Mouse (Mus musculus) gastrocnemius, postnatal 25 days (tissue): ENCODE data around the gene Cyth4. TPM values are rescaled to one million over a fixed set of nuclear protein-coding genes. Genes with fewer than 3 reads are reported as not detected.
A peak's percentile ranks its signal among the peaks of the same experiment; 100 is the strongest.

ENCODE experiments used
- DNase-seq: peaks from one replicate; pipeline ENCODE4 v3.0.0; 2022
- long read RNA-seq, 2 experiments: library from polyadenylated mRNA; stranded (forward); transcript quantifications; one replicate each; pipeline ENCODE4 v2.0.0; 2021
- total RNA-seq, 2 experiments: library from RNA; stranded (reverse); gene quantifications; 1 replicate in 1 of 2; 2 replicates in 1 of 2; pipeline ENCODE4 v1.2.3; 2021

Cyth4 gene
- 1 to 10 TPM; 2.4 to 2.8 TPM for total RNA-seq
- long read RNA-seq, experiment 1, partial matches to known transcripts: 0 of 1 reads
- long read RNA-seq, experiment 1, other reads (novel, unspliced or antisense): 1 of 1 reads
- long read RNA-seq, experiment 2, partial matches to known transcripts: 0 of 1 reads
- long read RNA-seq, experiment 2, other reads (novel, unspliced or antisense): 0 of 1 reads

DNA sequence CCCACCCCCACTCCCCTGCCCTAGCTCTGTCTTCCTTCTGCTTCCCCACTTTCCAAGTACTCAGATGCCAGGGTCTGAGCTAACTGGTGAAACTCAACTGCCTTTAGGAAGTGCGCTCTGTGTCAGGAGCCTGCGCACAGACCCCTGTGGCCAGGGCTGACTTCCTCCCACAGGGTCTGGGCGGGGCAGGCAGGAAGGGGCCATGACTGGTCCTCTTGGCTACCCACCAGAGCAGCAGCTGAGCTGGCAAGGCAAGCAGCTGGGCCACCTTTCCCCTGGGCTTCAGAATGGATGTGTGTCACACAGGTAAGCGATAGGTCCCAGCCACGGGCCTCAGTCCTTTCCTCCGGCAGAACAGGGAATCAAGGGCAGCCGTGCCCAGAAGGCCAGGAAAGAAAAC is at the start of gene Cyth4:
Gene Cyth4, plus strand, starts transcription at position 134 of the 400 bp plus-strand sequence.
- peak; percentile 47 for DNase-seq

DNA sequence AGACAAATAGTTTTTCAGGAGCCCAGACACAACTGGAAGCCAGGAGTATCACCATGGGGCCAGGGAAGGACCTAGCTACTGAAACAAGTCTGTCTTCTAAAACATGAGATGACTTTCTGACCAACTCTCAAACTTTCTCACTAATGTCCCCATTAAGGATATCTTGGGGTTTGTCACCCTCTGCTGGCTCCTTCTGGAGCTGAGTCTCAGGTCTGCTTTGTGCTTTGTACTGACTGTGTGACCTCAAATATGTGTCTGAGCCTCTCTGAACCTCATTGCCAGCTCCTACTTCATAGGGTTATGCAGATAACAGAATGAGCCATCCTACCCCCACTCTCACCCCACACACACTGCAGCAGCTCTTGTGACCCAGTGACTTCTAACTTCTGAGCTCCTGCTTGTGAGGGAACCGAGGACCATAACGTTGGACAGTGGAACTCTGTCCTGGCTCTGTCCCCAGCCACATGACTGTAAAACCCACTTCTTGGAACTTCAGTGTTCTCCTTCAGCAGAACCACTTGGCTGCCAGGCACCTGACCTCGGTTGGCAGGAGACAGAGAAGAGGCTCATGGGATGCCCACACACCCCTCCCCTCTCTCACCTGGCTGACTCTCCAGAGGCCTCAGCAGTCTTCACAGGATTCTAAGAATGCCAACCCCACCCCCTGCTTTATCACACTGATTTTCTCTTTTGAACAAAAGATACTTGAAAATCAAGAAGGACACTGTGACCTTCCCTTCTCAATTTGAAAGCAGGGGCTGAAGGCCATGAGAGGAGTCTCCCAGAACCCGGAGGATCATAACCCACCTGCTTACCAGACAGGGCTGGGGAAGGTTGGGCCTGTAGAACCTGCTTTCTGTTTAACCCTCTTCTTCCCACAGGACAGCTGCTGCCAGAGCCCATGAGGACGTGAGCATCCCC is 49.2 kb upstream of the Cyth4 start:
- no peak for DNase-seq

DNA sequence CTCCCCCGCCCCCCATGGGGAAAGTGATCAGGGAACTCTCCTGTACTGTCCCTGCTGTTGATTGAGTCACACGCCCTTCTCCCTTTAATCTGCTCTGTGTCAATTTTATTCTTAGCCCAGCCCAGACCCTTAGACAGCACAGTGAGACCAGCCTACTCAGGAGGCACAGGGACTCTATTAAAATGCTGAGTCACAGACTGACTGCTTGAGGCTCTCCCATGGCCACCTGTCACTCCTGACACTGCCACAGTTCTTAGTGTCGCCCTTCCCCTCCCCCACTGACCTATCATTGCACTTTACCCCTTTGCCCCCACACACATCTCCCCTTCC is 48.5 kb upstream of the Cyth4 start:
- no peak for DNase-seq

DNA sequence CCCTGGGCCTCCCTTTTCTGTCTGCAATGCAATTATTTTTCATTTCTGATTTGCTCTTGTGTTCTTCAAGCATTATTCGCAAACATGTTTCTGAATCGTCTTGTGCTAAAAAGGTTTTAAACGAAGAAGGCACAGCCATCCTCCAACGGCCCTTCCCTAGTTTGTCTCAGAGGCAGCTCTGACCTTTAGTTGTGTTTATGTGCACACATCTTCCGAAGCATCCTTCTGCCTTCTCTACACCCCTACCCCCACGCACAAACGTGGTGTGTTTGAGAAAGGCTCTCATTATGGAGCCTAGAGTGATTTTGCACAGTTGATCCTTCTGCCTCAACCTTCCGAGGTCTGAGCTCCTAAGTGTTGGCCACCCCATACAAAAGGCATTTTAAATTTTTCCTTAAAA is 48.1 kb upstream of the Cyth4 start:
- DNase-seq: no peak

DNA sequence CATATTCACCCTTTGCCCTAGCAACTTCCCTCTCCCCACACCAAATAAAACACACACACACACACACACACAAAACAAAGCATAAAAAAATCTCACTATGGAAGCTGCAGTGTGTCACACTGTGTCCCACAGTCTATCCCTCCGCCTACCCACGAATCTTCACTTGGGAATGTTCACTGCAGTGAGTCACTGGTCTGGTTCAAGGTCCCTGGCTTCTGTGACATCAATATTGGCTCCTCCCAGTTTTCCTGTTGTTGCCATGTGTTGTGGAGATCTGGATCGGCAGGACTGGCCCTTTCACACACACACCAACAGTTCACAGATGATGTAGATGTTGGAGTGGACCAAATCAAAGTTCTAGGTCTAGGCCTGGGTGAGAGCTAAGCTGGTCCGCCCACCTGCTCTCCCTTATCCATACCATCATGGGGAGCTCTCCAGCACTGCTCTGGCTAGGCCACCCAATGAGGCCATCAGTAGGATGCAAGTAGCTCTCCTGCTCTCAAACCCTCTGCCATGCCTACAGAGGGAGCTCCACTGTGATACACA is 47.6 kb upstream of the Cyth4 start:
- no peak for DNase-seq

DNA sequence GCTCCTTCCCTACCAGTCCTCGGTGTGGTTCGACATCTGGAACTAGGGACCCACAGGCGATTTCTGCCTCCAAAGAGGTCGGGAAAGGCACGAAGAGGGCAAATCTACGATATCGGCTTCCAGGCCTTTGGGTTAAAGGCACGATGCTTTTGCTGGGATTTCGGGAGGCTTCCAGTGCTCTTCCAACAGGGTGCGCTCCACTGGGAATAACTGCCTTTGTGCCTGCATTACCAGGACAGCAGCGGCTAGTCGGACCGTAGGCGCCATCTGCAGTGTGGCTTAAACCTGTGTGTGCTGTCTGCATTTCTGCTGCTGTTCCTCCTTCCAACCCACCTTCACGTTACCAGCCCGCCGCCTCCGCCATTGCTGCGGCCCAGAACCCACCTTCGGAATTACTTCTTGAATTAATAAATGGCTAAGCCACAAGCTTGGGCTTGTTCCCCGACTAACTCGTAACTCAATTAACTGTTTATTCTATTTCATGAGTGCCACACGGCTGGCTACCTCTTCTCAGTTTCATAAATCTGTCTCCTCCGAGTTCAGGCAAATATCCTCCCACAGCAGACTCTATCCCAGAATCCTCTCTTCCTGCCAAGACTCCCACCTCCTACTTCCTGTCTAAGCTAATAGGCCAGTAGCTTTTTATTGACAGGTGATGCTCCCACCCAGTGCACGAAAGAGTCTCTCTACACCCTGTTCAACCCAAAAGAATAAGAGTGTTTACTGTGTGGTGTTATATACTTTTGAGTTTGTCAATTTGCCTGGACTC is 42.1 kb upstream of the Cyth4 start:
- no peak for DNase-seq

DNA sequence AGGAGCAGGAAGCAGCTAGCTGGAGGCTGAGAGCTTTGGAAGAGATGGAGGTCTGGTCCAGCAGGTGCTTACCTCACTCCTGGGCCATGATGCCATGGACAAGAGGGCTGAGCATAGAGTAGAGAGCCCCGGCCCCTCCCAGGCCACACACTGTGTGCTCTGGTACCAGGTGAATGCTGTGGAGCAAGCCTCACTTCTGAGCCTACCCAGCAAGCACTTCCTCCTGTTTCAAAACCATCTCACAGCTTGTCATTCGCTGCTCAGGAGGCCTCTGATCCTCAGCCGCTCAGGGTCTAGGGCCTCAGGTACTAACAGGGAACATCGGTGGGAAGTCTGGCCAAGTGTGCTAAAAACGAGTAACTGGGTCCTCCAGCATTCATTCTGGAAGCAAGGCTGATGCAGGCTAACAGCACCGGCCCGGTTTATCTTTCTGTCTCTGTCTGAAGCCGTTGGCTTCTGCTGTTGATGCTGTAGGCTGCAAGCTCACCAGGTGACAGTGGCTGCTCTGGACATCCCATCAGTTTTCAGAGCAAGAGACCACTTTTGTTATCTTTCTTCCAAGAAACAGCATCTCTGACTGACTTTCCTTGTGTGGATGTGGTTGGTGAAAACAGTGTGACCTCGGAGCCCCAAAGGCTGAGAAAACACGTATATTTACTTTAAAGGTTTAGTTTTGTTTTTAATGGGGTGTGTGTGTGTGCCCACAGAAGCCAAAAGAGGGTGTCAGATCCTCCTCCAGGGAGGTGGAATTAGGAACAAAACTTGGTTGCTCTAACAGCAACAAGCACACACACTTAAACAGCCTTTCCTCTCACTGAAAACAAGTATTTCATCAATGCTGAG is 38.9 kb upstream of the Cyth4 start:
- DNase-seq: no peak

DNA sequence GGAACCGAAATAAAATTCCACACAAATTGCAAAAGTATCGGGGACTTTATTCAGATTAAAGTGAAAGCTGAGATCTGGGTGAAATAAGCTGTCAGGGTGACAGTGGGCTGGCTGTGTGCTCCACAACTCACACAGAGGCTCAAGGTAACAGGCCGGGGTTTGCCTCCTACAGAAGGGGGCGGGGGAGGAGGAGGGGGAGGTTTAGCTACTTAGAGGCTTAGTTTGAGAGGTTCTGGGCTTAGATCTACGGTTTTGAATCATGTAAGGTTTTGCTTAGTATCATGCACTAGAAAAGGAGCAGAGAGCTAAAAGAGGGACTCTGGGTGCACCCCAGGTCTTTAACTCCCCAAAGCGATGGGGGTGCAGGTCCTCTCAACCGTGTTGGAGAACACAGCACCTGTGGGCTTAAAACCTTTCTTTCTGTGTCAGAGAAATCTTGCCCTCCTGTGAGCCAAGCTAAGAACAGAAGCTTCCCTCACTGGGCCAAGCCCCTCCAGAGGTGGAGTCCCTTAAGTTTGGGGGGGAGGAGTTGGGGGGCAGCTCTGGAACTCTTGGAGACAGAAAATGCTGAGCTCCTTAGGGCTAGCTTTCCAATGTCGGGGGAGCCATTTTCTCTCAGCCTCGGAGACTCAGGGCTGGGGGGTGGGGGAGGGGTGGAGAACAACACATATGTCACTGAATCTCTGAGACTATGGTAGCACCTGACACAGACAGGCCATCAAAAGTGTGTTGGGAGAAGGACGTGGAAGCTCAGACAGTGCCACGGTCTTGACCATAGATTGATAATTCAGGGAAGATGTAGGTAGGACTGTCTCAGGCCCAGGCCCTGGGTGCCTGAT is 37.5 kb upstream of the Cyth4 start:
- no peak for DNase-seq

DNA sequence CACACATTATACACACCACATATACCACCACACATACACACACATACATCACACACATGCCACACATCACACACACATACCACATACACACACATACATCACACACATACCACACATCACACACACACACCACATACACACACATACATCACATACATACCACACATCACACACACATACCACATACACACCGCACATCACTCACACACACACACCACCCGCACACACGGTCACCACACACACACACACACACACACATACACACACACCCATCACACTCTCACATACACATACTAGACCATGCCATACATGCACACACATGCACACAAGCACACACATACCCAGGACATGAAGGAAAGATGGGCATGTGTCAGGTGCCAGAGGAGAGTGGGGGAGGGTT is 33.5 kb upstream of the Cyth4 start:
- no peak for DNase-seq

DNA sequence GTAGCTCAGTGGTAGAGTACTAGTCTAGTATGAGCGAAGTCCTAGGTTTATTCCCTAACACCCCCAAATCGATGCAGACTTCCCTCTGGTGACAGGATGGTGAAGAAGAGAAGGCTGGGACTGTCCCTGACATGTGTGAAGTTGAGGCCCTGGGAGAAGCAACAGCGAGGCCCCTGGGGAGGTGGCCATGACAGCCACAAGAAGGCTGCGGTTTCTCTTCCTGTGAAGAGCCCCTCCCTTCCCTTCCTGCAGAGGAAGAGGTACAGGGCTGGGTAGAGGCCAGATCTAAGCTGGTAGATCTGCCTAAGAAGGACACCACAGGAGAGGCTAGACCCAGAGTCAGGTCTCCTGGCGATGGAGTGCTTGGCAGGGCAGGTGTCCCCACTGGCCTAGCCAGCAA is 32.9 kb upstream of the Cyth4 start:
- no peak for DNase-seq

DNA sequence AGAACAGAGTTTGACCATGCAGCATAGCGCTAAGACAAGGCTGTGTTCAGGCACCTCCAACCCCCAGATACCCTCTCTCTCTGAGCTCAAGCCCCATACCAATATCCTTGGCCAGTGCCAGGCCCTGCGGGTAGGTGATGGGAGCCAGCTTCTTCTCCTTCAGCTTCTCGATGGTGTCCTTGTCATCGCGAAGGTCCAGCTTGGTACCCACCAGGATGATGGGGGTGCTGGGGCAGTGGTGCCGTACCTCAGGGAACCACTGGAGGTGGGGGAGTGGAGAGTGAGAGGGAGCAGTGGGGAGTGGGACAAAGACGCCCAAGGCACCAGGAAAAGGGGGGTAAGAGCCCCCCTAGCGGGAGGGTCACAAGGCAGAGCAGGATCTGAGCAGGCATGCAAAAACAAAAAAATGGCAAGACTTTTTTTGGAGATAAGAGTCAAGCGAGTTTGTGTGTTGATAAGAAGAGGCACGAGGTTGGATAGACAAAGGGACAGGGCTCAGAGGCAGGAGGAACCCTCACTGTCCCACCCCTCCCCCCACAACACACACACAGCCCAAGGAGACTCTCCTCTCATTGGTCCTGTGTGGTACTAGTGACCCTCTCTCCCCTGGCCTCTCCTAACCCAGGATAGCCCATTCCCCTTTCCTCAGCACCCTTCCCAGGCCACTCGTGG is 31.9 kb upstream of the Cyth4 start:
- no peak for DNase-seq

DNA sequence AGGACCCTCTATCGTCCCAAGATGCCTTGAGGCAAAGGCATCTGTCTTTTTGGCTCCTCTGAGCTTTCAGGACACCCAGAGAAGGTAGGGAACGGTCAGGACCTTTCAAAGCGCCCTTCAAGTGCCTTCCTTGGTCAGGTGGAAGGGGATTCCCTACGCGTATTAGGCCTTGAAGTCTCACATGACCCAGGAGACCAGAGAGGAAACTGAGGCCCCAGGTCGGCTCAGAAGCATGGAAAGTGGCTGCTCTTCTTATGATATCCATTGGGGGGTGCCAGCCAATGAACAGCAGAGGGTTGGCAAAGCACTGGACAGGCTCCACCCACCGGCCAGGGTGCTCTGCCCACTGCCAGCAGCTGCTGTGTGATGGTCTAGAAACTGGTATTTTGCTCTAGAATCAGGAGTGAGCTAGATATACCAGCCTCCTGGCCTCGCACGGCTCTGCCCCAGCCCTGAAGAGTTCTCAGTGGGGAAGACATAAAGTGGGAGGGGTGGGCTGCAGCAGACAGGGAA is 29.2 kb upstream of the Cyth4 start:
- DNase-seq: no peak

DNA sequence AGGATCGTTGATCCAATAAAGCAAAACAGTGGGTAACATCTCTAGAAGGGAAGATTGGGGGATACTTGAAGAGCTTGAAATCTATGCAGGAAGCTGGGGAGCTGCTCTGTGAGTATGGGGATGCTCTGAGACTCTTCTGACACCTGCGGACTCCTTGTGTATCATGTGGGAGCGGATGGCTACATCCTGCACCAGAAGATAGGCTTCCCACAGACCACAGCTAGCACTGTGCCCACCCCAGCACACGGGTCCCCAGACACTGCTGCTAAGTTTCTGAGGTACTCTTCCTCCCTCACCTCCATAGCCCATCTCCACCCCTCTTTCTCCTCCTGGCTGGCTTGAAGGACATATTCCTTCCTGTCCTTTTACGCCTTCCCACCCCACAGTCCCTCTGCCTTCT is 26.7 kb upstream of the Cyth4 start:
- no peak for DNase-seq

DNA sequence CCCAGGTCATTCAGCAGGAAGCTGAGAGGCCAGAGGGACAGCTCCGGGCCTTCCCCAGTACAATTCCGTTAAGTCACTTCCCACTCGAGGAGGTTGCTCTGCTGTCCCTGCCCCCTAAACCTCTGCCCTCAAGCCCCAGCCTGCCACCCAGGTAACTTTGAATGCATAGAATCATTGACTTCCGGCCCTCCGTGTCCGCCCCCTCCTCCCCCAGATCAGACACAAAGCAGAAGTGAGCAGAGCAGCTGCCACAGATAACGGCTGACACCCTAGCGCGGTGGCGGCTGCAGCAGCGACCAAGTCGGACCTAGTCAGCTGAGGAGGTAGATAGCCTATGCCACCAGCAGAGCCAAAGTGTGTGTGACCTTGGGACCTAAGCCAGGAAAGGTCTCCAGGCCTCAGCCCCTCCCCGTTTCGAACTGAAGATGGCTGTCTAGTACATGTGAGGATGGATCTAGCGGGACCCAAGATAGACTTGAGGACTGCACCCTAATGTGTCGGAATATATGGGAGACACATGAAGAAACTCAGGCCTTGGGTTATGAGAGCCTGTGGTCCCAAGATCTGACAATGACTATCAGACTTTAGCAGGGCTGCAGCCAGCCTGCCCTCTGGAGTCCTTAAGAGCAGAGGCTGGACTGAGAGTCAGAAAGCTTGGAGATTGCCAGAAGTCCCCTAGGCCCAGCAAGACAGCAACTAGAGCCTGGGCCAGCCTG is 25.1 kb upstream of the Cyth4 start:
- DNase-seq: no peak

DNA sequence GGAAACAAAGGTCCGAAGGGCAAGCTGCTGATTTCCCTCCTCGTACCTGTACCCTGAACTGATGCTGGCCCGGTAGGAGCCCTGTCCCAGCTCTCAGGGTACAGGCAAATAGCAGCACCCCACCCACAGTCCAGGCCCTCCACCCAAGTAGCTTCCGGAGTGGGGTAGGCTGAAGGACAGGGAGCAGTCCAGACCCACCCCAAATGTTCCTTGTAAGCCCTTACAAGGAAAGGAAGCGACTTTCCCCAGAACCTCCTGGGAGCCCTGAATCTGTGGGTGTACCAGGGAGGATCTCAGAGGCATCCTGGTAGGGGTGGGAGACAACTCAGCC is 24.6 kb upstream of the Cyth4 start:
- DNase-seq: no peak

DNA sequence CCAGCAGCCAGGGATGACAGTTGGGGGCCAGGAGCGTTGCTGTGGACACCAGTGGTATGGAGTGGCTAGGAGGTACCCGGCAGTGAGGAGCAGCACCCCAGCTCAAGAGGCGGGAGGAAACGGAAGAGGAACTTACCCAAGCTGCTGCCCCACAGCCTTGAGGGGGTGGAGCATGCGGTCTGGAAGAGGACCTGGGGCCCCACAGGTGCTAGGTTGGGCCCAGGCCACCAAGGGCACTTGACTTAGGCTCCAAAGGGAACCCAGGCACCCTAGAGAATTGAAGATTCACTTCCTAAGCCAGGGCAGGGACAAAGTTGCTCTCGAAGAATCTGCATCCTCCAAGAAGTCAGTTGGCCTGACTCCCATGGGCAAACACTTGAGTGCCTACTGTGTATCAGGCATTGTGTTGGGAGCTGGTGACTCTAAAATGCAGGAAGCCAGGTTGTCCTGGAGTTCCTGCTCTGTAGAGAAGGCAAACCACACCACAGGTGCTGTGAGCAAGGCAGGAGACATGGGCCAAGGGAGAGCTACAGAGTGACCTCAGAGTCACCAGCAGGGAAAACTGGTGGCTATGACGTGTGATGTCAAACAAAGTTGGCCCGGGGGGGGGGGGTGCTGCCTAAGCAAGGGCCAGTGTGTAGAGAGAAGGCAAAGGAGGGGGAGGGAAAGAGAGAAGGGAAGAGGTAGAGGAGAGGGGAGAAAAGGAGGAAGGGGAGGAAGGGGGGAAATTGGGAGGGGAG is 24.0 kb upstream of the Cyth4 start, which contains the start of gene Rac2:
Gene Rac2, minus strand, starts transcription at position 126 of the 740 bp plus-strand sequence.
- peak; percentile 35 for DNase-seq

DNA sequence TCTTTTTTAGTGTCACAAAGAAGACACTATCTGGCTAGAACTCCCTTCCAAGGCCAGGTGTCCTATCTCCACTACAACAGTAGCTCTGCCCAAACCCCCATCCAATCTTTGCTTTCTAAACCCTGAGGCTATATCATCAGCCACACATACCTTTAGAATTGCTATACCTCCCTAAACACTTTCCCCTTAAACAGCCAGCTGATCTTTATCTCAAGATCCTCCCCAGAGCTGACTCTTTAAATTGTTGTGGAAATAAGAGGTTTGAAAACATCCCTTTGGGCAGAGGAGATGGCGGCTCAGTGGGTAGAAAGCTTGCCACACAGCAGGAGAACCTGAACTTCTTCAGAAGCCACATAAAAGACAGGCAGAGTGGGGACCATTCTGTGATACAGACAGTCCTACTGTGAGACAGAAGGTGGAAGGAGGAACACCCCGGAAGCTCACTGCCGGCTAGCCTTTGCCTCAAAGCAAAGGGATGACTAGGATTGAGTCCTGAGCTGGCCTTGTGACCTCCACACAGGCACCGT is 20.5 kb upstream of the Cyth4 start:
- DNase-seq: no peak

DNA sequence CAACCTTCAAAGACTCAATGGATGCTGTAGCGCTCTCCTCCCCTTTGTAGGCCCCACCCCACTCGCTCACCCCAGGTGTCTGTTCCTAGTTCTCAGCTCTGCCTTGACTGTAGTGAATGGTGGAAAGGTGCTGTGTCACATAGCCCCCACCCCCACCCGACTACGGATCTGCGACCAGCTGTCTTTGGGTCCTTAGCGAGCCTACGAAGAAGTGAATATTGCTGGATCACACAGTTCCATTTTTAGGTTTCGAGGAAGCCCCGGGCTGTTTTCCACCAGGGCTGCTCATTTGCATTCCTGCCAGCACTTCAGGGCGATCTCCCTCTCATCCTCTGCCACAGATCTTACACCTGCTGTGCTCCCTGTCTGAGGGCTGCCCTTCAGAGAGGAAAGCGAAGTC is 13.5 kb upstream of the Cyth4 start:
- DNase-seq: peak; percentile 41

DNA sequence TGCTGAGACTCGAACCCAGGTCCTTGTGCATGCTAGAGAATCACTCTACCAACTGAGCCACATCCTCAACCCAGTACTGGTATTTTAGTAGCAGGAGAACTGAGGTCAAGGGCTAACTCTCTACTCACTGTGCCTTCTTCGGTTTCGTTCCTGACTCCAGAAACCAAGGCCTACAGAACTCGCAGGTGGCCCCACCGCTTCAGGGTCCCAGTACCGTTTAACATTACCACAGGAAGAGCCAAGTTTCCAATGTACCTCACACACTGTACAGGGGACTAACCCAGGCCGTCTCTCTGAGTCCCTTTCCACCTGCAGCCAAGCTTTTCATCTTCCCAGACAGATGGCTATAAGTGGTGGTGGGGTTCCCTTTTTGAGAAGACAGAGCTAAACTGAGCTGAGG is 11.4 kb upstream of the Cyth4 start:
- DNase-seq: no peak
